Mouse (Mus musculus) kidney, adult 2 months (tissue): ENCODE measurements around the gene H2-DMb1.

ENCODE experiments used
- CTCF ChIP-seq: fragments of 200-500 bp; conservative IDR thresholded peaks from 2 replicates; pipeline ENCODE4 v1.5.1; 2011; ENCODE audit warnings: low read depth, mild to moderate bottlenecking, control low read depth, low read length, moderate library complexity, mixed read lengths; ENCODE audit not compliant: insufficient read depth, insufficient read length
- POLR2A ChIP-seq: fragments of 200-500 bp; IDR thresholded peaks from one replicate; pipeline ENCODE4 v1.6.1; 2011; ENCODE audit warnings: low read depth, low read length, control low read depth

DNA sequence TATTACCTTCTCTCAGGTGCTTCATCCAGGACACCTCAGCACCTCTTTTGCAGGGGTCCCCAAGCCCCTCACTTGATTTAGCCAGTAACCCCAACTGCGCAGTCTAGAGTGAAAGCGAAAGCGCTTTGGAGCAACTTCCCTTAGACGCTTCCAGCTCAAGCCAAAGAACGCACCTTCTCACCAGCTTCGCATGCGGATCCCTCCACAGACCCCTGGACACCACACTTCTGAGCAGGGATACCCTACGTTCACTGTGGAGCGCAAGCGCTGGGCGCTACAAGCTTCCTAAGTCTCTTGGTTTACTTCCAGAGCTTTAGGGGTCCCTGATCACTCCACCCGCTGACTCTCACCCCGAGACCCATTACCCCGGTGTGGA lies 34.0 kb downstream of the H2-DMb1 start:
- TF ChIP-seq CTCF: no peak
- TF ChIP-seq POLR2A: no peak
